Mouse (Mus musculus): ENCODE measurements around the gene Pigr. TPM values are rescaled to one million over a fixed set of nuclear protein-coding genes. Genes with fewer than 3 reads are reported as not detected.

Pigr gene
- polyA plus RNA-seq, 1 experiment from 2014 or later, result not detected

GRCm38 (mm10) chr1:130820316-130821148 is 6.0 kb upstream of the Pigr start:
- Histone ChIP-seq H3K27ac (replicated peaks; ENCODE audit: low read depth, low read length) (no peak overlapping the region), H3K4me1 (ENCODE audit: control insufficient read depth, insufficient read depth, low read length) (no peaks in the 10 kb centered on the region), H3K9me3 (ENCODE audit: control insufficient read depth, low read length) (no peaks in the 10 kb centered on the region), H3K4me3 (ENCODE audit: low read depth, low read length) (no peak overlapping the region), H3K9ac (ENCODE audit: low read length) (no peak overlapping the region), H3K4me2 (ENCODE audit: low read depth, severe bottlenecking) (no peak overlapping the region), H3K36me3 (ENCODE audit: control insufficient read depth, insufficient read depth, low read length) (no peaks in the 10 kb centered on the region), H3K27me3 (ENCODE audit: control insufficient read depth, insufficient read depth, low read length) (no peaks in the 10 kb centered on the region)
- ATAC-seq (ENCODE audit: insufficient number of reproducible peaks, low FRiP score, low TSS enrichment, low read depth), result no peak
- WGBS, result 82% methylated on average over 7 of the region's 7 CpGs
- DNase-seq (ENCODE audit: low spot score), result no peak

GRCm38 (mm10) chr1:130821149-130821471 is 5.4 kb upstream of the Pigr start:
- H3K4me1 ChIP-seq (ENCODE audit: control insufficient read depth, insufficient read depth, low read length), result no peaks in the 10 kb centered on the region
- DNase-seq (ENCODE audit: low spot score), result no peak
- H3K9ac ChIP-seq (ENCODE audit: low read length), result no peak overlapping the region
- H3K36me3 ChIP-seq (ENCODE audit: control insufficient read depth, insufficient read depth, low read length), result no peaks in the 10 kb centered on the region
- ATAC-seq (ENCODE audit: insufficient number of reproducible peaks, low FRiP score, low TSS enrichment, low read depth), result no peak
- no peak overlapping the region for H3K27ac ChIP-seq (replicated peaks; ENCODE audit: low read depth, low read length)
- H3K9me3 ChIP-seq (ENCODE audit: control insufficient read depth, low read length), result no peaks in the 10 kb centered on the region
- WGBS, result 75% methylated on average over 2 of the region's 2 CpGs
- H3K27me3 ChIP-seq (ENCODE audit: control insufficient read depth, insufficient read depth, low read length), result no peaks in the 10 kb centered on the region
- H3K4me3 ChIP-seq (ENCODE audit: low read depth, low read length), result no peak overlapping the region
- H3K4me2 ChIP-seq (ENCODE audit: low read depth, severe bottlenecking), result no peak overlapping the region

- H3K36me3 ChIP-seq (ENCODE audit: control insufficient read depth, insufficient read depth, low read length), result no peaks in the 10 kb centered on the region
- ATAC-seq (ENCODE audit: insufficient number of reproducible peaks, low FRiP score, low TSS enrichment, low read depth), result no peak
- no peaks in the 10 kb centered on the region for H3K9me3 ChIP-seq (ENCODE audit: control insufficient read depth, low read length)
- WGBS, result 78% methylated on average over 9 of the region's 9 CpGs
- no peaks in the 10 kb centered on the region for H3K27me3 ChIP-seq (ENCODE audit: control insufficient read depth, insufficient read depth, low read length)
- no peak overlapping the region for H3K27ac ChIP-seq (replicated peaks; ENCODE audit: low read depth, low read length)
- no peak overlapping the region for H3K4me3 ChIP-seq (ENCODE audit: low read depth, low read length)
- no peak for DNase-seq (ENCODE audit: low spot score)
- H3K9ac ChIP-seq (ENCODE audit: low read length), result no peak overlapping the region
- H3K4me2 ChIP-seq (ENCODE audit: low read depth, severe bottlenecking), result no peak overlapping the region
- H3K4me1 ChIP-seq (ENCODE audit: control insufficient read depth, insufficient read depth, low read length), result no peaks in the 10 kb centered on the region
Observed at GRCm38 (mm10) chr1:130821911-130822625, 4.4 kb upstream of the Pigr start.

GRCm38 (mm10) chr1:130828656-130829055 is 2.2 kb downstream of the Pigr start:
- WGBS, result 80% methylated on average over 4 of the region's 4 CpGs

GRCm38 (mm10) chr1:130829906-130830830 is 3.7 kb downstream of the Pigr start:
- Histone ChIP-seq H3K9me3 (ENCODE audit: control insufficient read depth, low read length) (no peaks in the 10 kb centered on the region), H3K4me3 (ENCODE audit: low read depth, low read length) (no peak overlapping the region), H3K27ac (replicated peaks; ENCODE audit: low read depth, low read length) (no peak overlapping the region), H3K4me1 (ENCODE audit: control insufficient read depth, insufficient read depth, low read length) (no peaks in the 10 kb centered on the region), H3K27me3 (ENCODE audit: control insufficient read depth, insufficient read depth, low read length) (no peaks in the 10 kb centered on the region), H3K36me3 (ENCODE audit: control insufficient read depth, insufficient read depth, low read length) (no peaks in the 10 kb centered on the region), H3K4me2 (ENCODE audit: low read depth, severe bottlenecking) (no peak overlapping the region), H3K9ac (ENCODE audit: low read length) (no peak overlapping the region)
- DNase-seq (ENCODE audit: low spot score) (no peak), ATAC-seq (ENCODE audit: insufficient number of reproducible peaks, low FRiP score, low TSS enrichment, low read depth) (no peak)
- WGBS, result 84% methylated on average over 8 of the region's 8 CpGs

More at GRCm38 (mm10) chr1:130828656-130829055, 2.2 kb downstream of the Pigr start:
- Histone ChIP-seq H3K36me3 (ENCODE audit: control insufficient read depth, insufficient read depth, low read length) (no peaks in the 10 kb centered on the region), H3K4me3 (ENCODE audit: low read depth, low read length) (no peak overlapping the region), H3K4me1 (ENCODE audit: control insufficient read depth, insufficient read depth, low read length) (no peaks in the 10 kb centered on the region), H3K9ac (ENCODE audit: low read length) (no peak overlapping the region), H3K9me3 (ENCODE audit: control insufficient read depth, low read length) (no peaks in the 10 kb centered on the region), H3K27ac (replicated peaks; ENCODE audit: low read depth, low read length) (no peak overlapping the region), H3K4me2 (ENCODE audit: low read depth, severe bottlenecking) (no peak overlapping the region), H3K27me3 (ENCODE audit: control insufficient read depth, insufficient read depth, low read length) (no peaks in the 10 kb centered on the region)
- no peak for DNase-seq (ENCODE audit: low spot score)
- ATAC-seq (ENCODE audit: insufficient number of reproducible peaks, low FRiP score, low TSS enrichment, low read depth), result no peak

GRCm38 (mm10) chr1:130832230-130833149 is 6.0 kb downstream of the Pigr start:
- WGBS, result 70% methylated on average over 5 of the region's 5 CpGs

GRCm38 (mm10) chr1:130835161-130835936 is 8.9 kb downstream of the Pigr start:
- Histone ChIP-seq H3K27ac (replicated peaks; ENCODE audit: low read depth, low read length) (no peak overlapping the region), H3K27me3 (ENCODE audit: control insufficient read depth, insufficient read depth, low read length) (no peaks in the 10 kb centered on the region), H3K36me3 (ENCODE audit: control insufficient read depth, insufficient read depth, low read length) (no peaks in the 10 kb centered on the region), H3K4me3 (ENCODE audit: low read depth, low read length) (no peak overlapping the region), H3K4me1 (ENCODE audit: control insufficient read depth, insufficient read depth, low read length) (no peaks in the 10 kb centered on the region), H3K9ac (ENCODE audit: low read length) (no peak overlapping the region), H3K4me2 (ENCODE audit: low read depth, severe bottlenecking) (no peak overlapping the region), H3K9me3 (ENCODE audit: control insufficient read depth, low read length) (no peaks in the 10 kb centered on the region)
- DNase-seq (ENCODE audit: low spot score) (no peak), ATAC-seq (ENCODE audit: insufficient number of reproducible peaks, low FRiP score, low TSS enrichment, low read depth) (no peak)
- 91% methylated on average over 6 of the region's 6 CpGs for WGBS

More at GRCm38 (mm10) chr1:130832230-130833149, 6.0 kb downstream of the Pigr start:
- Histone ChIP-seq H3K27me3 (ENCODE audit: control insufficient read depth, insufficient read depth, low read length) (no peaks in the 10 kb centered on the region), H3K9me3 (ENCODE audit: control insufficient read depth, low read length) (no peaks in the 10 kb centered on the region), H3K4me2 (ENCODE audit: low read depth, severe bottlenecking) (no peak overlapping the region), H3K4me3 (ENCODE audit: low read depth, low read length) (no peak overlapping the region), H3K4me1 (ENCODE audit: control insufficient read depth, insufficient read depth, low read length) (no peaks in the 10 kb centered on the region), H3K36me3 (ENCODE audit: control insufficient read depth, insufficient read depth, low read length) (no peaks in the 10 kb centered on the region), H3K9ac (ENCODE audit: low read length) (no peak overlapping the region), H3K27ac (replicated peaks; ENCODE audit: low read depth, low read length) (no peak overlapping the region)
- ATAC-seq (ENCODE audit: insufficient number of reproducible peaks, low FRiP score, low TSS enrichment, low read depth) (no peak), DNase-seq (ENCODE audit: low spot score) (no peak)

All from limb, embryonic 11.5 days (tissue).